Mouse (Mus musculus) spleen, adult 2 months (tissue): ENCODE results near the gene Wrap53.

Source experiments
- CTCF ChIP-seq: fragments of 200-500 bp; IDR thresholded peaks from 2 replicates; pipeline ENCODE4 v1.5.1; 2011; ENCODE audit warnings: mild to moderate bottlenecking, inconsistent platforms; ENCODE audit not compliant: insufficient read depth, insufficient read length, insufficient replicate concordance; ENCODE audit errors: extremely low read depth
- POLR2A ChIP-seq: fragments of 200-500 bp; IDR thresholded peaks from 2 replicates; pipeline ENCODE4 v1.6.1; 2011; ENCODE audit warnings: low read depth, low read length, inconsistent platforms

DNA sequence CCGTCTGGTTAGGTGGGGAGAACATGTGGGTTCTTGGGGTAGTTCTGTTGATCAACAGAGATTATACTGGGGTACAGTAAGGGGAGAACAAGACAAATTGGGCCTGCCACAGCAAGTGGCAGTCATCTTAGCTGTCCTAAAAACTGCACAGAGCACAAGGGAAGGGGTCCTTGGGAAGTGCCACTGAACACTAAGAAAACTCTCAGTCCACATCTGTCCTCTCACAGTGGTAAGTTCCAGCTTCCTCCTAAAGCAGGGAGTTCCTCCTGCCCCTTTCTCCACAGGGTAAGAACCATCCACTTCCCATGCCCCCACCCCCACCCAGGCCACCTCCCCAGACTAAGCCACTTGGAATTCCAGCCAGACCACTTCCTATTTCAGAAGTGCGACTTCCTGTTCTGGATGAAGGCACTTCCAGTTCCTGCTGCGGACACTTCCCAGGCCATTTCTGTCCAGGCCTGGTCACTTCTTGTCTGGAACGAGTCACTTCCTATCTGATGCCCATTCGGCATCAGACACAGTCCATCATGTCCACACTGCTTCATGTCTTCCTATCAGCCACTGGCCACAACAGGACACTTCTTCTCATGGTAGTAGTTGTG lies 25.4 kb downstream of the Wrap53 start:
- TF ChIP-seq CTCF (no peak), POLR2A (no peak)
